Mouse (Mus musculus) ovary, postnatal 36 days (tissue): ENCODE data around the gene Rxfp4.
A peak's percentile ranks its signal among the peaks of the same experiment; 100 is the strongest.

Experiments used
- DNase-seq: peaks from one replicate; pipeline ENCODE4 v3.0.0; 2022; ENCODE audit warnings: low spot score, mixed read lengths

The Rxfp4 gene

GRCm38 (mm10) chr3:88652846-88653515 is at the start of gene Rxfp4:
Gene Rxfp4, minus strand, starts transcription at chr3:88653142.
- no peak for DNase-seq

DNA sequence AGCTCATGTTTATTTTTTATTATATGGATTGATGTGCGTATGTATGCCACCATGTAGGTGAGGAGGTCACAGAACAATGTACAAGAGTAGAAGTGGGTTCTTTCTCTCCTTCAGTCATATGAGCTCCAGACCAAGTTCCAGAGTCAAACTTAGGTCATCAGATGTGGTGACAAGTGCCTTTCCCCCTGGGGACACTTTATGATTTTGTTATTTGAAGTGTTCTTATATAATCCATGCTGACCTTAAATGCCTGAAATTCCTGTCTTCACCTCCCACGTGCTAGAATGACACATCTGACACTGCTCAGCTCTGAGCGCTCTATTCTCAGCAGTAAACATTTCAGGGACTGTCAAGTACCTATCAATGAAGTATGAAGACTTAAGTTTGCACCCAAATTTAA is 48.3 kb upstream of the Rxfp4 start:
- DNase-seq, result no peak

DNA sequence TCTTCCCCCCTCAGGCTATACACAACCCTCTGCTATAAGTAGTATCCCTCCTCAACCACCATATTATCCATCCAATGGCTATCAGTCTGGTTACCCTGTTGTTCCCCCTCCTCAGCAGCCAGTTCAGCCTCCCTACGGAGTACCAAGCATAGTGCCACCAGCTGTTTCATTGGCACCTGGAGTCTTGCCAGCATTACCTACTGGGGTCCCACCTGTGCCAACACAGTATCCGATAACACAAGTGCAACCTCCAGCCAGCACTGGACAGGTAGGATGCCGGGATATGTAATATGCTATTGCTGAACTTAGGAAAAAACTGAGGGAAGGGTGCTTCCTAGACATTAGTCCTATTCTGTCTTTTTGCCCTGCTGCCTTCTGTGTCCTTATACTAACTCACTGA is 47.3 kb upstream of the Rxfp4 start:
- DNase-seq, result no peak

GRCm38 (mm10) chr3:88698834-88699233 is 45.9 kb upstream of the Rxfp4 start:
- no peak for DNase-seq

DNA sequence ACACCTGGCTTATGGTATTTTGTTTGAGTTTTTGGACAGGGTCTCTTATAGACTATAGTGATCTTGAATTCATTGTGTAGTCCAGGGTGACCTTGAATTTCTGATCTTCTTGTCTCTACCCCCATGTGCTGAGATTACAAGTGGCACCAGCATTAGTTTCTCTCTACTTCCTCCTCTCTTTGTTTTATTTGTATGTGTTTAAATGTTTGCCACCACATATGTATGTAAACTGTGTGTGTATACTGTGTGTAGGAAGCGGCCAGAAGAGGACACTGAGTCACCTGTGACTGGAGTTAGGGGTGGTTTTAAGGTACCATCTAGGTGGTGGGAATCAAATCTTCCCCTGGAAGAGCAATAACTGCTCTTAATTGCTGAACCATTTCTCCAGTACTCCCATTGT is 45.1 kb upstream of the Rxfp4 start:
- no peak for DNase-seq

DNA sequence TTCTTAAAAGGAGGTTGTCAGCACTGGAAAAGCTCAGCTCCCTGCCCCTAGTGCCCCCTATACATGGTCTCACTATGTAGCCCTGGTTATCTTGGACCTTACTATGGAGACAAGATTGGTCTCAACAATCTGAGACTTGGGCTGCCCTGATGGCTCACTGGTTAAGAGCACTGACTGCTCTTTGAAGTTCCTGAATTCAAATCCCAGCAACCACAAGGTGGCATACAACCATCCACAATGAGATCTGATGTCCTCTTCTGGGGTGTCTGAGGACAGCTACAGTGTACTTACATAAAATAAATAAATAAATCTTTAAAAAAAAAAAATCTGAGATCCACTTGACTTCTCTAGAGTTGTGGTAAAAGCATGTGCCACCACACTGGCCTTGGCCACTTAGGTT is 42.6 kb upstream of the Rxfp4 start:
- DNase-seq, result no peak

DNA sequence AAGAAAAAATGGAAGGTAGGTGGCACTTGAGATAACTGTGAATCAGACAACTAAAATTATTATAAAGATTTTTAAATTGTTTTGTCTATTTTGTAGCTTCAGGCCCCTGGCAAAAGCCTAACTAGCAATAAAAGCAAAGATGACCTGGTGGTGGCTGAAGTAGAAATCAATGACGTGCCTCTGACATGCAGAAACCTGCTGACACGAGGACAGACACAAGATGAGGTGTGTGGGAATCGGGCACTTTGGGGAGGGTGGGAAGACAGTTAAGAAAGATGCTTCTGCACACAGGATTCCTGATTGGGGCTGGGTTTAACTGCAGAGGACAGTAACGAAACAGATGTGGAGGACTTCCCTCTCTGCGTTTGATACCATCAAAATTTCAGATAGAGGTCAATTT is 36.1 kb upstream of the Rxfp4 start:
- DNase-seq, result no peak

GRCm38 (mm10) chr3:88686734-88687611 is 34.0 kb upstream of the Rxfp4 start:
- DNase-seq, result no peak

GRCm38 (mm10) chr3:88685958-88686451 is 33.1 kb upstream of the Rxfp4 start:
- peak; percentile 59 for DNase-seq

GRCm38 (mm10) chr3:88684980-88685941 is 32.3 kb upstream of the Rxfp4 start, which contains the start of gene Khdc4:
Gene Khdc4, plus strand, starts transcription at chr3:88685803.
- peak; percentile 96 for DNase-seq

DNA sequence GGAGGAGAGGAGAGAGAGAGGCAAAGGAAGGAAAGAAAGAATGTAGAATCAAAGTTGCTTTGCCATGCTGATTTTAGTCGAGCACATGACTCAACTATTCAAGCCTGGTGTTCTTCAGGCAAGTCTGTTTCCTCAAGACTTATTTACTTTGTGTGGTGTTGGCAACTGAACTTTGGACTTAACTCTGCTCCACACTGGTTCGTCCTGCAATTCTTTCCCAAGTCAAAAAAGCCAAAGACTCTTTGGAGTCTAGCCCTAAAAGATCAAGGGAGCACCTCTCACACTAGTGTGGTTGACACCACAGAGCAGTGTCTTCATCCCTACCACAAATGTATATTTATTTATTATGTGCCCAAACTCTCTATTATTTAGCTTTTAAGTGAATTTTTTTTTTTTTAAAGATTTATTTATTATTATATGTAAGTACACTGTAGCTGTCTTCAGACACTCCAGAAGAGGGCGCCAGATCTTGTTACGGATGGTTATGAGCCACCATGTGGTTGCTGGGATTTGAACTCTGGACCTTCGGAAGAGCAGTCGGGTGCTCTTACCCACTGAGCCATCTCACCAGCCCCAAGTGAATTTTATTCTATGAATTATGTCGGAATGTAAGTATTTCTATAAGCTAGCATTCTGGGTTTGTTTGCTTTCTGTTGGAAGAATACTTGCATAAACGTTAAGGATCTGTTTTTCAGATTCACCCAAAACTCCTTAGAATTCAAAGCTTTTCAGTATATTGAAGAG is 31.5 kb upstream of the Rxfp4 start:
- DNase-seq, result no peak

DNA sequence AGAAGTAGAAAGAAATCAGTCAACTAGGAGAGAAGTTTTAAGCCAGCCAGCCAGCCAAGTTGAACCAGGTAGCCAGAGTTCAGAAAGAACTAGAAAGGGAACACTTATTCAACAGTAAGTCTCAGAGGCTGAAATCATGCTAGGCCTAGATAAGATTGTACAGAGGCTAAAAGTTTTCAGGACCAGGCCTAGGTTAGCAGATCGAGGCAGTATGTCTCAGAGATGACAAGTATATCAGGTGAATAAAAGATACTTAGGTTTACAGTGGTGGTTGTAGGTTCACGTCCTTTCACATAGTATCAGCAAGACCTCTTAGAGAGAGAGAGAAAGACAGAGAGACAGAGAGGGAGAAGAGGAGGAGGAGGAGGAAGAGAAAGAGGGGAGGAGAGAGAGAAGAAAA is 30.9 kb upstream of the Rxfp4 start:
- no peak for DNase-seq

DNA sequence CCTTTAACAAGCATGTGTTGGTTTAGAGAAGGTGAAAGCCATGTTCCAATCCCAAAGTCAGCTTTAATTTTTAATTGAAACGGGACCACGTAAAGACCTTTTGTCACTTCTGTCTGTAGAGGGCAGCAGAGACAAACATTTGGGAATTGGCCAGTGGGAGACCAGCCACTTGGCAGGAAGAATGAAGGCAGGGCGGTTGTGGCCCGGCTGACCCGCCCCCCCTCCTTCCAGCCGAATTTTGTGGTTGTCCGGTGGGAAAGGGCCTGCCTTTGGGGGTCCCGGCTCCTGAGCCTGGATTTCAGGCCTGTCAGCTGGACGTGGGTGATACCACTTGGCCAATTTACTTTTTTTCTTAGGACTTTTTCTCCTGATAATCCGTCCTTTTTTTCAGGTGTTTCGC is 24.5 kb upstream of the Rxfp4 start:
- peak; percentile 53 for DNase-seq

- DNase-seq, result no peak
Measured at GRCm38 (mm10) chr3:88664095-88664494, 11.2 kb upstream of the Rxfp4 start.

DNA sequence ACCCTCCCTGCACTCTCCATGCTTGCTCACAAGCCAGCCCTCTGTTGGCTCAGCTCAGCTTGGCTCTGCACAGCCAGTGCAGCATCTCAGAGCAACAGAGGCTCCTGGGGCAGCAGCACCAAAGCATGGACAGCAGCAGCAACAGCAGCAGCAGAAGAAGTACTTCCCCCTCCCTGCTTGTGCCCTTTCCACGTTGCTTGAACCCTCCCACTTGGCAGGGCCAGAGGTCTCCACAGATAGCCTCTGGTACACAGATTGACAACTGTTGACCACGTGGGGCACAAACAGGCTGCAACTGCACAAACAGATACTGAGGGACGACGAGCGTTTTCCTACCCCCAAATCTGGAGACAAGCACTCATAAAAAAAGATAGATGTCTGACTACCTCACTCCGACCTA is 6.9 kb upstream of the Rxfp4 start:
- no peak for DNase-seq

GRCm38 (mm10) chr3:88658441-88659127 is 5.6 kb upstream of the Rxfp4 start:
- DNase-seq, result no peak

GRCm38 (mm10) chr3:88655619-88656018 is 2.7 kb upstream of the Rxfp4 start:
- DNase-seq, result no peak

- DNase-seq, result no peak
Measured at GRCm38 (mm10) chr3:88654621-88655020, 1.7 kb upstream of the Rxfp4 start.

DNA sequence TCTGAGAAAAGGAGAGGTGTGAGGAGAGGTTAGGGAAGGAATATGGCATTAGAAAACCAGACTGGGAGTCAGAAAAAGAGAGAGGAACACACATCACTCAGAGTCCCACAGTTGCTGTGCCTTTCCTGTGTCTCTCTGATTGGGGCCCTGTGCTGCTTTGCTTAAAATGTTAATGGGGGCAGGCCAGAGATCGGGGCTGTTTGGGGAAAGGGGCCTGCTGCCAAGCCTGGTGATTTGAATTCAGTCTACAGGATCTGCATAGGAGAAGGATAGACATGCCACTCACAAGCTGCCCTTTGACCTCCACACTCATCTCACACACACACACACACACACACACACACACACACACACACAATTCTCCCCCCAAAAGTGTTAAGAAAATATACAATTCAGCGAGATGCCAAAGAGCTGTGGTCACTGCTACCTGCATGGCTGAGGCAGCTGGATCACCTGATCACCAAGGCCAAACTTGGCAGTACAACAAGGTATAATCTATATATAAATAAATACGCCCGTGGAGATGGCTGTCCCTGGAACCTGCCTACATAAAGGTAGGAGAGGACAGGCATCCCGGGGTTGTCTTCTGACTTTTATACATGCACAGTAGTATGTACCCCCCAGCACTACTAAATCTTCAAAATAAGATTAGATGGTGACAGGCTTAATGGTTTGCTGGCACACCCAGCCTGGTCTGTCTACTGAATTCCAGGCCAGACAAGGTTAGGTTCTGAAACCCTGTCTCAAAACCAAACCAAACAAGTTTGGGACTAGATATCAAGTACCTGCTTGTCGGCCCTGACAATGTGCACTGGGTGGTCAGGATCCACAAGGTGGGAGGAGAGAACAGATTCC is 801 bp upstream of the Rxfp4 start:
- DNase-seq, result no peak
